Mouse (Mus musculus): Measurements from ENCODE around the gene Trip4.

- TF ChIP-seq CTCF (IDR thresholded peaks at IDR 0.05; ENCODE audit: insufficient read depth, low read depth, low read length), result no peak
- TF ChIP-seq POLR2A (IDR thresholded peaks at IDR 0.05; ENCODE audit: insufficient read depth, low read depth, low read length), result no peak
These were observed 76.6 kb downstream of the Trip4 start for GRCm38 (mm10) chr9:65832041-65832440.

Measured in olfactory bulb, adult 2 months (tissue).